Mouse (Mus musculus) midbrain, embryonic 14.5 days (tissue): Measurements from ENCODE around the gene Apobec3. TPM values are rescaled to one million over a fixed set of nuclear protein-coding genes. Genes with fewer than 3 reads are reported as not detected.

ENCODE experiments used
- ATAC-seq: fragments of 200-750 bp; cut with Nextera tagmentation; 2 replicates; pipeline ENCODE4 v1.8.0; 2017; ENCODE audit warnings: moderate number of reproducible peaks, moderate library complexity; ENCODE audit not compliant: low FRiP score, low TSS enrichment
- DNase-seq: peaks from one replicate; pipeline ENCODE4 v3.0.0-alpha.2; 2015
- H3K27ac ChIP-seq: fragments of 300-500 bp; sonication (generic); replicated peaks from 2 replicates; pipeline ENCODE4 v1.5.1; 2014; ENCODE audit warnings: mild to moderate bottlenecking, low read depth, low read length, moderate library complexity
- H3K27me3 ChIP-seq: fragments of 300-500 bp; sonication (generic); 2 replicates; pipeline ENCODE4 v1.6.1; 2014; ENCODE audit warnings: low read length, control low read depth, mixed read lengths; ENCODE audit not compliant: control insufficient read depth, insufficient read depth
- H3K36me3 ChIP-seq: fragments of 300-500 bp; sonication (generic); 2 replicates; pipeline ENCODE4 v1.6.1; 2014; ENCODE audit warnings: low read length, control low read depth; ENCODE audit not compliant: control insufficient read depth, insufficient read depth
- H3K4me1 ChIP-seq: fragments of 300-500 bp; sonication (generic); 2 replicates; pipeline ENCODE4 v1.6.1; 2014; ENCODE audit warnings: mild to moderate bottlenecking, antibody characterized with exemption, low read length, control low read depth; ENCODE audit not compliant: control insufficient read depth, insufficient read depth
- H3K4me2 ChIP-seq: fragments of 300-500 bp; sonication (generic); 2 replicates; pipeline ENCODE4 v1.6.1; 2014; ENCODE audit warnings: mild to moderate bottlenecking, low read length, moderate library complexity
- H3K4me3 ChIP-seq: fragments of 300-500 bp; sonication (generic); replicated peaks from 2 replicates; pipeline ENCODE4 v1.5.1; 2014; ENCODE audit warnings: low read depth, low read length
- H3K9ac ChIP-seq: fragments of 300-500 bp; sonication (generic); replicated peaks from 2 replicates; pipeline ENCODE4 v1.6.1; 2014; ENCODE audit warnings: mild to moderate bottlenecking, low read length, moderate library complexity
- H3K9me3 ChIP-seq: fragments of 300-500 bp; sonication (generic); 2 replicates; pipeline ENCODE4 v1.6.1; 2016; ENCODE audit warnings: low read length, control low read depth, mixed read lengths; ENCODE audit not compliant: control insufficient read depth
- WGBS: fragments of 180-500 bp; shearing (Covaris S2); extraction: QIAGEN DNeasy Blood & Tissue Kit; methylation state at CpG from one replicate; pipeline ENCODE4 v1.1.7; 2014; 5-methylcytosine and 5-hydroxymethylcytosine counted together
- polyA plus RNA-seq: library from polyadenylated mRNA; unstranded; fragments of >200 nt; fragmentation: Nextera tagmentation; extraction: Ambion mirVana; gene quantifications from 2 replicates; pipeline ENCODE4 v1.2.1, GENCODE M21; 2014

Gene Apobec3
- polyA plus RNA-seq, 1 experiment from 2014 or later, result 5.0 TPM

DNA sequence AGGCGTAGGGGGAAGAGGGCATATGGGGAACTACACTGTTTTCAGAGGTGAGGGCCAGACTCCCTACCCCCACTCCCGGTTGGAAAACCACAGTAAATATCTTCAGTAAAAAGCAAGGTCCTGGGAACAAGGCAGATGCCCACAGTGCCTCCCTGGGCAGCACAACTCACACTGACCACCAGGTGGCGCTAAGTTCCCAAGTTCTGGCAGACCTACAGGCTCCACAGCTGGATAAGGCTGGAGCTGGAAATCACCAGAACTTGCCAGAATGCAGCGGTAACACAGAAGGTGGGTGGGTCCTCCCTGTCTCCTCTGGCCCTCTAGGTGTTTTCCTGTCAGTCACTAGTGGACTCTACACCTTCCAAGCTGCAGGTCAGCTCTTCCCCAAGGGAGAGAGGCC is 54.6 kb downstream of the Apobec3 start:
- Histone ChIP-seq H3K27ac (no peak overlapping the region), H3K4me3 (no peak overlapping the region), H3K4me2 (no peak overlapping the region), H3K36me3 (no peaks in the 10 kb centered on the region), H3K27me3 (no peaks in the 10 kb centered on the region), H3K9me3 (no peaks in the 10 kb centered on the region), H3K4me1 (peaks cover 16% of the 10 kb centered on the region), H3K9ac (no peak overlapping the region)
- DNase-seq (peak; percentile 96), ATAC-seq (peak; percentile 59; the same call in 1 of the 2 replicates)
- 15% methylated on average over 4 of the region's 4 CpGs for WGBS

DNA sequence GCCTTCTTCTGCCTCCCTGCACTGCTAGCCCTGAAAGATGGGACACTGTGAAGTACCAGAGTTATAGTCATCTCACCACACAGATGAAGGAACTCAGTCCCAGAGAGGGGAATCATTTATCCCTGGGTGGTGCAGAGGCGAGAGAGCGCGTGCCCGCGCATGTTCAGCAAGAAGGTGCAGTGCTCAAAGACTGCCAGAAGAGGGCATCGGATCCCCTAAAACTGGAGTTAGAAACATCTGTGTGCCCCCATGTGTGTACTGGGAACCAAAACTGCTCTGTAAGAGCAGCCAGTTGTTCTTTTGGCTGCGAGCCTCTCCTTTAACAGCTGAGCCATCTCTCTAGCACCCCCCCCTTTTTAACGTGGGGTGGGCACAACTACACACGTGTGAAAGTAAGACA is 55.3 kb downstream of the Apobec3 start:
- H3K9ac ChIP-seq, result no peak overlapping the region
- WGBS, result 63% methylated on average over 9 of the region's 9 CpGs
- no peaks in the 10 kb centered on the region for H3K27me3 ChIP-seq
- H3K9me3 ChIP-seq, result no peaks in the 10 kb centered on the region
- H3K36me3 ChIP-seq, result no peaks in the 10 kb centered on the region
- H3K4me3 ChIP-seq, result no peak overlapping the region
- H3K4me2 ChIP-seq, result no peak overlapping the region
- peak; percentile 44 for DNase-seq
- no peak overlapping the region for H3K27ac ChIP-seq
- peaks cover 20% of the 10 kb centered on the region for H3K4me1 ChIP-seq
- no peak for ATAC-seq

- Histone ChIP-seq H3K9me3 (no peaks in the 10 kb centered on the region), H3K27me3 (no peaks in the 10 kb centered on the region), H3K4me3 (no peak overlapping the region), H3K4me2 (no peak overlapping the region), H3K27ac (no peak overlapping the region), H3K9ac (no peak overlapping the region), H3K4me1 (peaks cover 20% of the 10 kb centered on the region), H3K36me3 (no peaks in the 10 kb centered on the region)
- DNase-seq, result no peak
- no peak for ATAC-seq
- 70% methylated on average over 6 of the region's 6 CpGs for WGBS
These were observed 56.2 kb downstream of the Apobec3 start for GRCm38 (mm10) chr15:79947681-79948080.

GRCm38 (mm10) chr15:79950250-79951025 is 59.0 kb downstream of the Apobec3 start:
- Histone ChIP-seq H3K27ac (peak overlapping the region; percentile 74), H3K4me1 (peaks cover 20% of the 10 kb centered on the region), H3K4me2 (peak overlapping the region; percentile 55), H3K9me3 (no peaks in the 10 kb centered on the region), H3K9ac (peak overlapping the region; percentile 39), H3K36me3 (no peaks in the 10 kb centered on the region), H3K27me3 (no peaks in the 10 kb centered on the region), H3K4me3 (peak overlapping the region; percentile 27)
- ATAC-seq (peak; percentile 78), DNase-seq (peak; percentile 90)
- WGBS, result 2% methylated on average over 24 of the region's 24 CpGs

GRCm38 (mm10) chr15:79951226-79951625 is 59.8 kb downstream of the Apobec3 start:
- ATAC-seq, result no peak
- 82% methylated on average over 6 of the region's 6 CpGs for WGBS
- peak overlapping the region; percentile 55 for H3K4me2 ChIP-seq
- H3K27ac ChIP-seq, result peak overlapping the region; percentile 68
- peak overlapping the region; percentile 27; the same call in 1 of the 2 replicates for H3K4me3 ChIP-seq
- DNase-seq, result no peak
- no peaks in the 10 kb centered on the region for H3K27me3 ChIP-seq
- H3K36me3 ChIP-seq, result no peaks in the 10 kb centered on the region
- H3K9me3 ChIP-seq, result no peaks in the 10 kb centered on the region
- peak overlapping the region; percentile 39 for H3K9ac ChIP-seq
- peaks cover 20% of the 10 kb centered on the region for H3K4me1 ChIP-seq

GRCm38 (mm10) chr15:79951730-79952503 is 60.5 kb downstream of the Apobec3 start:
- 55% methylated on average over 14 of the region's 14 CpGs for WGBS
- ATAC-seq (no peak), DNase-seq (no peak)
- Histone ChIP-seq H3K4me3 (no peak overlapping the region), H3K36me3 (no peaks in the 10 kb centered on the region), H3K4me2 (no peak overlapping the region), H3K27ac (0 out of 2 replicates have a peak overlapping the region, but pooled peaks have one; percentile 68), H3K27me3 (no peaks in the 10 kb centered on the region), H3K9me3 (no peaks in the 10 kb centered on the region), H3K9ac (no peak overlapping the region), H3K4me1 (peaks cover 20% of the 10 kb centered on the region)

DNA sequence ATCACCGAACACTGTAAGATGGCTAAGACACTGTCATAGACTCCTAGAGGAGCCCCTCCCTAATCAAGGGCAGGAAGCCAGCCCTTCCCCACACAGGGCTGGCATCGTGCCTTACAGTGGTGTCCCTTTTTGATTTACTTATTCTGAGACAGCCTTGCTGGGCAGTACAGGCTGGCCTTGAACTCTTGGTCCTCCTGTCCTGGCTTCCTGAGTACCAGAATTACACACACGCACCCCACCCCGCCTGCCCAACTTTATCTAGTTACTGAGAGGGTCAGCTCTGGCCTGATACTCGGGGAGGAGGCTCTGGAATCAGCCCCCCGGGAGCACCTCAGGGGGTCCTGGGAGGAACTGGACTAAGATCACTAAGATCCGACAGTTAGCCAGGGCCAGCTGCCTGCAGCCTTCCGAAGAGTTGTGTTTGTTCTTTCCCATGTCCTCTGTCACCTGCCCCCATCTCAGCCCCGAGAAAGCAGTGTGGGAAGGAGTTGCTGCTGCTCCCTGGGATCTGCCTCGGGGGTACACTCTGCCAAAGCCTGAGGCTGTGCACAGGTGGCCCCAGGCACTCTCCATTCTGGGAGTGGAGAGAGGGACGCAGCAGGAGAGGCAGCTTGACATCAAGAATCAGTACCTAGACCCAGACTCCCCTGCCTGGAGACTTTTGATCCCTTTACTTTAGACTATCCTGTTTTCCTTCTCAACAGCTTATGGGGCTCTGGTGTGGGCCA is 61.2 kb downstream of the Apobec3 start:
- DNase-seq (no peak), ATAC-seq (no peak)
- H3K4me1 ChIP-seq, result peaks cover 20% of the 10 kb centered on the region
- 56% methylated on average over 11 of the region's 11 CpGs for WGBS
- H3K27ac ChIP-seq, result no peak overlapping the region
- no peaks in the 10 kb centered on the region for H3K27me3 ChIP-seq
- H3K4me3 ChIP-seq, result no peak overlapping the region
- H3K4me2 ChIP-seq, result no peak overlapping the region
- H3K9ac ChIP-seq, result no peak overlapping the region
- no peaks in the 10 kb centered on the region for H3K36me3 ChIP-seq
- H3K9me3 ChIP-seq, result no peaks in the 10 kb centered on the region

DNA sequence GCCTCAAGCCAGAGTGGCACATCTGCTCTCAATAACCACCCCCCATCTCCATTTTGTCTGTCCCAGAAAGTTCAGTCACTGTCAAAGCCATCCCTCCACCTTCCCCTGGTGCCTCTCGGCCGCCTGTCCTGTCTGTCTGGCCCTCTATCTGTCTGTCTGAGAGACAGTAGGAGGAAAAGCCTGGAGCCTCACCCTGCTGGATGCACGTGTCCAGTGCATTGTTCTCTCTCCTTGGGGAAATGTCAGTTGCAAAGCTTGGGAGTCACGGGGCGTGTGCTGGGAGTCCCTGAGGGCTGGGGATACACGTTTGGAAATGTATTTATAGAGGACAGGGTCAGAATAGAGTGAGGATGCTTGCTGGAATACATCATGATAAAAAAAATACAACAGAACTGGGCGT is 62.0 kb downstream of the Apobec3 start:
- no peaks in the 10 kb centered on the region for H3K9me3 ChIP-seq
- no peak overlapping the region for H3K4me3 ChIP-seq
- ATAC-seq (no peak), DNase-seq (no peak)
- peaks cover 20% of the 10 kb centered on the region for H3K4me1 ChIP-seq
- H3K27me3 ChIP-seq, result no peaks in the 10 kb centered on the region
- no peaks in the 10 kb centered on the region for H3K36me3 ChIP-seq
- H3K4me2 ChIP-seq, result no peak overlapping the region
- 60% methylated on average over 7 of the region's 7 CpGs for WGBS
- H3K9ac ChIP-seq, result no peak overlapping the region
- H3K27ac ChIP-seq, result no peak overlapping the region
